Mouse (Mus musculus): ENCODE measurements around the gene Pld1. TPM values are rescaled to one million over a fixed set of nuclear protein-coding genes. Genes with fewer than 3 reads are reported as not detected.
A peak's percentile ranks its signal among the peaks of the same experiment; 100 is the strongest.

Gene Pld1
- polyA plus RNA-seq, 1 experiment from 2014 or later, result 5.9 TPM

DNA sequence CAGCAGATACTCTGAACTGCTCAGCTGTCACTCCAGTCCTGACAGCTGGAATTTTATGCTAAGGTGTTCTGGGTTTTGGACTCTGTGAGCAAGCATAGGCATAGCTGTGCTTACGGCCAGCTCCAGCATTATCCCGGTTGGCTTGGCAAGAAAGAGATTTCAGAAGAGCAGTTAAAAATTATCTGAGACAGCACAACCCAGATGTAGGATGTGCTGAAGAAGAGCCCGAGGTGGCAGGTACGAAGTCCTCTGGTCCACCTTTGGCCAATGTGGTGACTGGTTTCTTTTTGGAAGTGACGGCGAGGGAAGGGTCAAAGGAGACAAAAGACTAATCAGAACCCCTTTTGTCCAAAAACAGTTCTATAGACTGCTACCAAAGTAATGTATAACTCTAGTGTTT, 20.7 kb downstream of the Pld1 start:
- Histone ChIP-seq H3K9ac (ENCODE audit: low read depth, low read length) (no peak overlapping the region), H3K9me3 (ENCODE audit: control insufficient read depth, low read length) (no peaks in the 10 kb centered on the region), H3K27ac (ENCODE audit: low read depth, low read length) (no peak overlapping the region), H3K36me3 (ENCODE audit: control insufficient read depth, insufficient read depth, low read length) (no peaks in the 10 kb centered on the region), H3K4me2 (ENCODE audit: low read length) (no peak overlapping the region), H3K4me1 (ENCODE audit: control insufficient read depth, insufficient read depth, low read depth, low read length) (no peaks in the 10 kb centered on the region), H3K4me3 (ENCODE audit: low read length) (no peak overlapping the region), H3K27me3 (replicated peaks; ENCODE audit: control insufficient read depth, insufficient read depth, low read length) (no peaks in the 10 kb centered on the region)
- ATAC-seq, result no peak
- 87% methylated on average over 6 of the region's 6 CpGs for WGBS

DNA sequence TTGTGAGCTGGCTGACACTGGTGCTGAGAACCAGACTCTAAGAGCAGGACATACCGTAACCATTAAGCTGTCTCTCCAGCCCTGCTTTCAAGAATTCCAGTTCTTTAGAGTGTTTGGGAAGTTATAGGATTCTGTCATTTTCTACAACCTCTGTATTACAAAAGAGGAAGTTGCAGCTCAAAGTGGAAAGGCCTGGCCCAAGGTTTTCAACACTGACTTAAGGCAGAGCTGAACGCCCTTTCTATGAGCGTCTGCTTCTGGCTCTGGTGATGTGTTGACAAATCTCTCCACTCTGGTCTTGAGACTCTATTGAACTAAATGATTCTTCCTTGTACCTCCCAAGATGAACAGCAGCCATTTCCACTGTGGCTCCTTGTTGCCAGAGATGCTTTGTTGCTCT, 22.7 kb downstream of the Pld1 start:
- no peaks in the 10 kb centered on the region for H3K27me3 ChIP-seq (replicated peaks; ENCODE audit: control insufficient read depth, insufficient read depth, low read length)
- H3K4me3 ChIP-seq (ENCODE audit: low read length), result no peak overlapping the region
- H3K27ac ChIP-seq (ENCODE audit: low read depth, low read length), result no peak overlapping the region
- WGBS, result 86% methylated on average over 3 of the region's 3 CpGs
- H3K4me2 ChIP-seq (ENCODE audit: low read length), result no peak overlapping the region
- no peaks in the 10 kb centered on the region for H3K9me3 ChIP-seq (ENCODE audit: control insufficient read depth, low read length)
- no peak for ATAC-seq
- H3K4me1 ChIP-seq (ENCODE audit: control insufficient read depth, insufficient read depth, low read depth, low read length), result no peaks in the 10 kb centered on the region
- no peak overlapping the region for H3K9ac ChIP-seq (ENCODE audit: low read depth, low read length)
- H3K36me3 ChIP-seq (ENCODE audit: control insufficient read depth, insufficient read depth, low read length), result no peaks in the 10 kb centered on the region

DNA sequence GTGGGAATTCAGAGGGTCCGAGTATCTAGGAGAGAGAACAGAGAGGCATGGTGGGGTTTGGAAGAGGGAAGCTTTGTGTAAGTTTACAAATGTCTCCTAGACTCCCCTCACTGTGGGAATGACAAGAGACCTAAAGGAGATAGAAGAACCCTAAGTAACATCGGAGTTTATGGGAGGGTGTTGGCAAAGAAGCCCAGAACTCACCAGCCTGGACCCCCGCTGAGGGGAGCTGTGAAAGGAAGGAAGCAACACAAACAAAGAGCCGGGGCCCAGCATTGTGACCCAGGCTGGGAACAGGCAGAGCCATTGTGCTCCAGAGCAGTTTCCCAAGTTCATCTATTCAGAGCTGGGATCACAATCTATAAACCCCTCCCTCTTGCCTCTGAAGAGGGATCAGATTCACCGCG, 25.3 kb downstream of the Pld1 start:
- Histone ChIP-seq H3K9me3 (ENCODE audit: control insufficient read depth, low read length) (no peaks in the 10 kb centered on the region), H3K4me3 (ENCODE audit: low read length) (no peak overlapping the region), H3K4me1 (ENCODE audit: control insufficient read depth, insufficient read depth, low read depth, low read length) (no peaks in the 10 kb centered on the region), H3K4me2 (ENCODE audit: low read length) (no peak overlapping the region), H3K36me3 (ENCODE audit: control insufficient read depth, insufficient read depth, low read length) (no peaks in the 10 kb centered on the region), H3K27me3 (replicated peaks; ENCODE audit: control insufficient read depth, insufficient read depth, low read length) (no peaks in the 10 kb centered on the region), H3K9ac (ENCODE audit: low read depth, low read length) (no peak overlapping the region), H3K27ac (ENCODE audit: low read depth, low read length) (0 out of 2 replicates have a peak overlapping the region, but pooled peaks have one; percentile 8)
- peak; percentile 81 for ATAC-seq
- WGBS, result 8% methylated on average over 6 of the region's 6 CpGs

DNA sequence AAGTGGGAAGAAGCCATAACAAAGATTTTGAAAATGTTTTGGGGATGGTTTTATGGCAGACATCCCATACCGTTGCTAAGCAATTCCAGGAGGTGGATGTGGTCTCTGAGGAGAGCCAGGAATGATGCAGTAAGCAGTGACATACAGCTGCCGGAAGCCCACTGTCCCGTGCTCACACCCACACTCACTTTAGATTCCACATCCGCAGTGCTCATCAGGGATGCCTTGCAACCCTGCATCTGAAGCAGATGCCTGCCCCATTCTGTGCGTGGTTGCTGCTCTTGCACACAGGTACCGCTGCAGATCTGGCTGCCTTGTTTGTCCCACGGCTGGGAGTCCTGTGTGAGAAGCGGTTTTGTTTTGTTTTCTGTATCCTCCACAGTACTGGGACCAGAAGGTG, 30.2 kb downstream of the Pld1 start:
- Histone ChIP-seq H3K4me3 (ENCODE audit: low read length) (no peak overlapping the region), H3K27me3 (replicated peaks; ENCODE audit: control insufficient read depth, insufficient read depth, low read length) (no peaks in the 10 kb centered on the region), H3K4me2 (ENCODE audit: low read length) (no peak overlapping the region), H3K27ac (ENCODE audit: low read depth, low read length) (no peak overlapping the region), H3K9ac (ENCODE audit: low read depth, low read length) (no peak overlapping the region), H3K9me3 (ENCODE audit: control insufficient read depth, low read length) (no peaks in the 10 kb centered on the region), H3K36me3 (ENCODE audit: control insufficient read depth, insufficient read depth, low read length) (no peaks in the 10 kb centered on the region), H3K4me1 (ENCODE audit: control insufficient read depth, insufficient read depth, low read depth, low read length) (no peaks in the 10 kb centered on the region)
- WGBS, result 79% methylated on average over 8 of the region's 8 CpGs
- no peak for ATAC-seq

DNA sequence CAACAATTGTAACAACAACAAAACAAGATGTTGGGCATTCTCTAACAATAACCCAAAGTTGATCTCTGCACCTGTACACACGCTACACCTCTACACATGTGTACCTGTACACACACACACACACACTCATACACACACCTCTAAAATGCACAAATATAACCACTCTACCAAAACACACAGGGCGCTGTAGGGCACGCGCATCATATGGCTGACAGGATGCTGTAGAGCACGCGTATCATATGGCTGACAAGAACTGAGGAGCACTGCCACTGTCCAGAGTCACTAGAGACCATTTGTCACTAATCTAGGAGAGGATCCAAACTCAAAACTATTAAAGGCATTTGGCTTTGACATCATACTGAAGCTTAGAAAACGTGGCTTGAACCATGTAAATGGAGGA, 35.4 kb downstream of the Pld1 start:
- no peak for ATAC-seq
- no peak overlapping the region for H3K4me3 ChIP-seq (ENCODE audit: low read length)
- no peaks in the 10 kb centered on the region for H3K27me3 ChIP-seq (replicated peaks; ENCODE audit: control insufficient read depth, insufficient read depth, low read length)
- H3K9ac ChIP-seq (ENCODE audit: low read depth, low read length), result no peak overlapping the region
- H3K27ac ChIP-seq (ENCODE audit: low read depth, low read length), result no peak overlapping the region
- WGBS, result 90% methylated on average over 7 of the region's 7 CpGs
- no peaks in the 10 kb centered on the region for H3K9me3 ChIP-seq (ENCODE audit: control insufficient read depth, low read length)
- no peaks in the 10 kb centered on the region for H3K4me1 ChIP-seq (ENCODE audit: control insufficient read depth, insufficient read depth, low read depth, low read length)
- H3K36me3 ChIP-seq (ENCODE audit: control insufficient read depth, insufficient read depth, low read length), result no peaks in the 10 kb centered on the region
- no peak overlapping the region for H3K4me2 ChIP-seq (ENCODE audit: low read length)

DNA sequence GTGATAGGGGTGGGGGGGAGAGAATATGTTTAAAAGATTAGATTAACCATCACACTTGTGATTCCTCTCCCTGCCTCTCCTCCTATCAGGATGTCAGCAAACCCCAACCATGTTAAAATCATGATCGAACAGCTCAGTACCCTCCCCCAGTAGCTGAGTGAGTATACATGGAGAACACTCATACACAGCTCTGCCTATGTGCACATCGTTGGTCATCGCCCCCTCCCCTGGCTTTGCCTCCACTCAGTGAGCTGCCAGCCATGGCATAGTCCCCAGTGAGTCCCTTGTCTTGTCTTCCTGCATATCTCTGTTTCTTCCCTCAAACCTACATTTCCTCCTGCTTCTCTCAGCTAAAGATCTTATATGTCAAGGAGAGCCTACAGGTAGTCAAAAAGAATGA, 36.5 kb downstream of the Pld1 start:
- no peaks in the 10 kb centered on the region for H3K27me3 ChIP-seq (replicated peaks; ENCODE audit: control insufficient read depth, insufficient read depth, low read length)
- H3K36me3 ChIP-seq (ENCODE audit: control insufficient read depth, insufficient read depth, low read length), result no peaks in the 10 kb centered on the region
- no peaks in the 10 kb centered on the region for H3K9me3 ChIP-seq (ENCODE audit: control insufficient read depth, low read length)
- no peaks in the 10 kb centered on the region for H3K4me1 ChIP-seq (ENCODE audit: control insufficient read depth, insufficient read depth, low read depth, low read length)
- WGBS, result 94% methylated on average over 3 of the region's 3 CpGs
- no peak overlapping the region for H3K4me3 ChIP-seq (ENCODE audit: low read length)
- ATAC-seq, result no peak
- no peak overlapping the region for H3K4me2 ChIP-seq (ENCODE audit: low read length)
- H3K9ac ChIP-seq (ENCODE audit: low read depth, low read length), result no peak overlapping the region
- no peak overlapping the region for H3K27ac ChIP-seq (ENCODE audit: low read depth, low read length)

DNA sequence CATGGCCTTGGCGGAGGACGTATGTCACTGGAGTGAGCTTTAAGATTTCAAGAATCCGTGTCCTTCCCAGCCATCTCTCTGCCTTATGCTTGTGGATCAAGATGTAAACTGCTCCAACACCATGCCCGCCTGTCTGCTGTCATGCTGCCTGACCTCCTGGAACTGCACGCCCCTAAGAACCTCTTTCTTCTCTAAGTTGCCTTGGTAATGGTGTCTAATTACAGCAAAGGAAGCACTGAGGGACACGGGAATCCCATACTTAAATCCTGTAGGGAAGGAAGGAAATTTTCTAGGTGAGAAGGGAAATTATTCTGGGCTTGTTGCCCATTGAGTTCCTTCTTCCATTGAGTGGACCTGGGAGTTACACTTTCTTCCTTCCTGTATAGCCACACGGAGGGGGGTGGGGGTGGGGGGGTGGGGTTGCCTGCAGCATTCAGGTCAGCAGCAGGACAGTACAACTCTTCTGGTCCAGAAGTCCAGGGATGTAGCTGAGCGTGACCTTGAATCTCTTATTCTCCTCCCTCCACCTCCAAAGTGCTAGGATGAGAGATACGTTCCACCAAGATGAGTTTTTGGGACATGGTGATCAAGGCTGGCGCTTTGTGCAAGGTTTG, 38.5 kb downstream of the Pld1 start:
- Histone ChIP-seq H3K9me3 (ENCODE audit: control insufficient read depth, low read length) (no peaks in the 10 kb centered on the region), H3K36me3 (ENCODE audit: control insufficient read depth, insufficient read depth, low read length) (no peaks in the 10 kb centered on the region), H3K27me3 (replicated peaks; ENCODE audit: control insufficient read depth, insufficient read depth, low read length) (no peaks in the 10 kb centered on the region), H3K27ac (ENCODE audit: low read depth, low read length) (no peak overlapping the region), H3K4me3 (ENCODE audit: low read length) (no peak overlapping the region), H3K4me1 (ENCODE audit: control insufficient read depth, insufficient read depth, low read depth, low read length) (no peaks in the 10 kb centered on the region), H3K4me2 (ENCODE audit: low read length) (no peak overlapping the region), H3K9ac (ENCODE audit: low read depth, low read length) (no peak overlapping the region)
- 79% methylated on average over 10 of the region's 10 CpGs for WGBS
- ATAC-seq, result no peak

DNA sequence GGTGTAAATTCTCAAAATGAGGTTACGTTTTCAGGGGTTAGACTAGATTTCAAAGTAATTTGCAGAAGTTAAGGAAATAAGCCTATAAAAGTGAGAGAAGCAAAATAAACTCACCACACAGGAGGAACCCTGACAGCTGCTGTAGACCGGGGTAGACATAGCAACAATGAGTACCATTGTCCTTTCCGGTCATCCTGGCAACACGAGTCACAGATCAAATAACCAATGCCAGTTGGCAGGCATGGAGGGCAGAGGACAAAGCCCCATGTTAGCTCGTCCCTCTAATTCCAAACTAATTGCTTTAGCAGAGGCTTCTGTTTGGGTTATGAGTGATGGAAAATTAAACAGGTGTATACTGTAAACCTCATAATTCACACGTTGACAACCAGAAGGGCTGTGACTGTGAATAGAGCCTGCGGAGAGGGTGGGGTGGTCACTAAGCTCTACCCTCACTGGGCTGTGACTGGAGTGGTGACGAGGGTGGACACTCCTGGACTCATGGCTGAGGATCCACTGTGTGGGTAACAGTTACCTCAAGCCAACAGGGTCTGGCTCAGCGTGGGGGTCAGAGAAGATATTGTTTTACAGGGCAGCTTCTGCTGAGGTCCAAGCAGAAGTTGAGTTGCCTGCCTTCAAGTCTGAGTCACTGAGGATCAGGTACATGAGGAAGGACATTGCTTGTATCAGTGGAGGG, 39.7 kb downstream of the Pld1 start:
- no peak overlapping the region for H3K4me2 ChIP-seq (ENCODE audit: low read length)
- H3K4me3 ChIP-seq (ENCODE audit: low read length), result no peak overlapping the region
- no peak overlapping the region for H3K27ac ChIP-seq (ENCODE audit: low read depth, low read length)
- H3K27me3 ChIP-seq (replicated peaks; ENCODE audit: control insufficient read depth, insufficient read depth, low read length), result no peaks in the 10 kb centered on the region
- no peaks in the 10 kb centered on the region for H3K9me3 ChIP-seq (ENCODE audit: control insufficient read depth, low read length)
- 57% methylated on average over 9 of the region's 9 CpGs for WGBS
- no peaks in the 10 kb centered on the region for H3K4me1 ChIP-seq (ENCODE audit: control insufficient read depth, insufficient read depth, low read depth, low read length)
- no peaks in the 10 kb centered on the region for H3K36me3 ChIP-seq (ENCODE audit: control insufficient read depth, insufficient read depth, low read length)
- ATAC-seq, result peak; percentile 35; the same call in 1 of the 2 replicates
- H3K9ac ChIP-seq (ENCODE audit: low read depth, low read length), result no peak overlapping the region

DNA sequence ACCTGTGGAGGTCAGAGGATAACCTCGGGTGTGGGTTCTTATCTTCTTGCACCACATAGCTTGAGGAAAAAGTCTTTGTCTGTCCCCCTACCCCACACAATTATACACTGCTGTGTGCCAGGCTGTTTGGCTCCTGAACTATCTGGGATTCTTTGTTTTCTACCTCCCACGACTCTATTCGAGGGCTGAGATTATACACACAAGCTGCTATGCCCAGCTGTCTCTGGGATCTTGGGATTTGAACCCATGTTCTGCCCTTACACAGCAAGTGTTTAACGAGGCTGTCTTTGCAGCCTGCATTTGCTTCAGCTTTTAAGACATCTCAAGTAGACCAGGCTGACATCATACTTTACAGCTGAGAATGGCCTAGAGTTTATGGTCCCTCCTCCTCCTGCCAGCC, 43.1 kb downstream of the Pld1 start:
- no peaks in the 10 kb centered on the region for H3K27me3 ChIP-seq (replicated peaks; ENCODE audit: control insufficient read depth, insufficient read depth, low read length)
- H3K36me3 ChIP-seq (ENCODE audit: control insufficient read depth, insufficient read depth, low read length), result no peaks in the 10 kb centered on the region
- no peaks in the 10 kb centered on the region; the same call in 1 of the 2 replicates for H3K4me1 ChIP-seq (ENCODE audit: control insufficient read depth, insufficient read depth, low read depth, low read length)
- H3K9me3 ChIP-seq (ENCODE audit: control insufficient read depth, low read length), result no peaks in the 10 kb centered on the region
- H3K27ac ChIP-seq (ENCODE audit: low read depth, low read length), result no peak overlapping the region
- no peak for ATAC-seq
- WGBS, result 55% methylated on average over 4 of the region's 4 CpGs
- H3K9ac ChIP-seq (ENCODE audit: low read depth, low read length), result no peak overlapping the region
- H3K4me3 ChIP-seq (ENCODE audit: low read length), result no peak overlapping the region
- no peak overlapping the region for H3K4me2 ChIP-seq (ENCODE audit: low read length)

Data from hindbrain, embryonic 16.5 days (tissue).